In genomic region chr4:116649411-116649810, GRCm38 (mm10) we compare ENCODE assay signal across 9 mouse cellular contexts. TPM values are rescaled to one million over a fixed set of nuclear protein-coding genes. Genes with fewer than 3 reads are reported as not detected.
DNase-seq lines count a peak whose midpoint lies in the region; ATAC-seq lines count a peak whose summit lies in the region.
"Had no signal": no experiment of that assay in that cellular context is flagged by ENCODE, and none has a peak within 500 bp of the region (broad histone marks: within the 10 kb centered on the region; RNA-seq: fewer than 3 reads in every experiment).

No protein-coding gene starts in this region.

- ATAC-seq in heart, embryonic 12.5 days (ENCODE audit: insufficient number of reproducible peaks, low FRiP score), result no peak
- no peak for ATAC-seq in intestine, embryonic 16.5 days
- ATAC-seq in midbrain, embryonic 13.5 days, result no peak

- DNase-seq in heart, postnatal 25 days (ENCODE audit: low spot score), result no peak
- no peak for DNase-seq in embryonic facial prominence, embryonic 10.5 days (ENCODE audit: low spot score)
- no peak for DNase-seq in thymus, adult 18-20 months
- no peak for DNase-seq in left cerebral cortex, postnatal 25 days (ENCODE audit: low spot score in 2 of 2)
- DNase-seq in MN1 (ENCODE audit: low spot score), result no peak
- DNase-seq: heart, adult 2 months had no signal

- H3K9ac ChIP-seq in heart, embryonic 12.5 days, result no peak overlapping the region
- H3K9ac ChIP-seq in intestine, embryonic 16.5 days (ENCODE audit: low read depth, low read length), result no peak overlapping the region
- no peak overlapping the region for H3K9ac ChIP-seq in midbrain, embryonic 13.5 days (replicated peaks)

- WGBS in heart, embryonic 12.5 days, result 98% methylated on average over 2 of the region's 2 CpGs
- 95% methylated on average over 2 of the region's 2 CpGs for WGBS in embryonic facial prominence, embryonic 10.5 days
- WGBS in intestine, embryonic 16.5 days, result 90% methylated on average over 2 of the region's 2 CpGs
- 96% methylated on average over 2 of the region's 2 CpGs for WGBS in midbrain, embryonic 13.5 days

- H3K27ac ChIP-seq in heart, embryonic 12.5 days (ENCODE audit: poor library complexity, severe bottlenecking), result no peak overlapping the region
- no peak overlapping the region for H3K27ac ChIP-seq in embryonic facial prominence, embryonic 10.5 days (replicated peaks)
- H3K27ac ChIP-seq in intestine, embryonic 16.5 days (ENCODE audit: low read length), result 0 out of 2 replicates have a peak overlapping the region, but pooled peaks have one; percentile 53
- H3K27ac ChIP-seq in midbrain, embryonic 13.5 days, result no peak overlapping the region

- H3K4me3 ChIP-seq in heart, embryonic 12.5 days, result peak overlapping the region; percentile 89; the same call in 1 of the 2 replicates
- H3K4me3 ChIP-seq in embryonic facial prominence, embryonic 10.5 days, result peak overlapping the region; percentile 74
- H3K4me3 ChIP-seq in intestine, embryonic 16.5 days (ENCODE audit: low read length), result peak overlapping the region; percentile 82
- H3K4me3 ChIP-seq in midbrain, embryonic 13.5 days (replicated peaks), result peak overlapping the region; percentile 80

- intact Hi-C loops in heart, postnatal 25 days (cut with DNase I), result loop anchor here (5.0 to 10.0 kb wide), 2 partner anchors 53 to 135 kb away; no protein-coding TSS in a partner anchor
- intact Hi-C loops in left cerebral cortex, postnatal 25 days (cut with DNase I), result no loop called here

- peaks cover 47% of the 10 kb centered on the region for H3K4me1 ChIP-seq in heart, embryonic 12.5 days (replicated peaks)
- peaks cover 29% of the 10 kb centered on the region for H3K4me1 ChIP-seq in embryonic facial prominence, embryonic 10.5 days
- peaks cover 21% of the 10 kb centered on the region for H3K4me1 ChIP-seq in intestine, embryonic 16.5 days (ENCODE audit: control insufficient read depth, insufficient read depth, low read length)
- peaks cover 50% of the 10 kb centered on the region for H3K4me1 ChIP-seq in midbrain, embryonic 13.5 days (replicated peaks)

- H3K9me3 ChIP-seq in heart, embryonic 12.5 days (replicated peaks), result no peaks in the 10 kb centered on the region
- no peaks in the 10 kb centered on the region for H3K9me3 ChIP-seq in embryonic facial prominence, embryonic 10.5 days
- H3K9me3 ChIP-seq in intestine, embryonic 16.5 days (ENCODE audit: control insufficient read depth, low read length), result no peaks in the 10 kb centered on the region
- no peaks in the 10 kb centered on the region for H3K9me3 ChIP-seq in midbrain, embryonic 13.5 days

- H3K27me3 ChIP-seq in heart, embryonic 12.5 days (replicated peaks), result no peaks in the 10 kb centered on the region
- H3K27me3 ChIP-seq in embryonic facial prominence, embryonic 10.5 days (replicated peaks; ENCODE audit: low read depth, poor library complexity, severe bottlenecking), result no peaks in the 10 kb centered on the region
- H3K27me3 ChIP-seq in intestine, embryonic 16.5 days (replicated peaks; ENCODE audit: control insufficient read depth, insufficient read depth, low read length), result no peaks in the 10 kb centered on the region
- no peaks in the 10 kb centered on the region for H3K27me3 ChIP-seq in midbrain, embryonic 13.5 days

- peak overlapping the region; percentile 90 for H3K4me2 ChIP-seq in heart, embryonic 12.5 days
- H3K4me2 ChIP-seq in intestine, embryonic 16.5 days (ENCODE audit: low read depth, low read length), result peak overlapping the region; percentile 87
- H3K4me2 ChIP-seq in midbrain, embryonic 13.5 days (replicated peaks), result peak overlapping the region; percentile 86

- peaks cover 42% of the 10 kb centered on the region for H3K36me3 ChIP-seq in heart, embryonic 12.5 days
- peaks cover 58% of the 10 kb centered on the region for H3K36me3 ChIP-seq in embryonic facial prominence, embryonic 10.5 days (replicated peaks)
- peaks cover 5% of the 10 kb centered on the region; the same call in 1 of the 2 replicates for H3K36me3 ChIP-seq in intestine, embryonic 16.5 days (ENCODE audit: control insufficient read depth, insufficient read depth, low read length)
- peaks cover 27% of the 10 kb centered on the region for H3K36me3 ChIP-seq in midbrain, embryonic 13.5 days

RNA-seq across cellular contexts. Expression of gene Akr1a1, which starts 2.1 kb away (rescaled TPM):
- polyA plus RNA-seq in heart, embryonic 12.5 days (2016; fragmentation: Nextera tagmentation; extraction: Ambion mirVana), result 550 and 559 TPM in 2 replicates
- 100 to 1,000 TPM; 277 to 278 TPM for total RNA-seq in heart, postnatal 25 days (2021)
- 644 and 663 TPM in 2 replicates for polyA plus RNA-seq in embryonic facial prominence, embryonic 10.5 days (2016; fragmentation: Nextera tagmentation; extraction: Ambion mirVana)
- polyA plus RNA-seq in intestine, embryonic 16.5 days (2015; fragmentation: Nextera tagmentation; extraction: Ambion mirVana), result 928 and 934 TPM in 2 replicates
- polyA plus RNA-seq in midbrain, embryonic 13.5 days (2015; fragmentation: Nextera tagmentation; extraction: Ambion mirVana), result 613 and 617 TPM in 2 replicates
- 100 to 1,000 TPM; 396 to 420 TPM for total RNA-seq in left cerebral cortex, postnatal 25 days (2021)

RNA-seq across cellular contexts. Expression of gene Nasp, which starts 21.7 kb away (rescaled TPM):
- 116 and 121 TPM in 2 replicates for polyA plus RNA-seq in heart, embryonic 12.5 days (2016; fragmentation: Nextera tagmentation; extraction: Ambion mirVana)
- 10 to 100 TPM; 21.1 to 24.6 TPM for total RNA-seq in heart, postnatal 25 days (2021)
- polyA plus RNA-seq in embryonic facial prominence, embryonic 10.5 days (2016; fragmentation: Nextera tagmentation; extraction: Ambion mirVana), result 333 and 342 TPM in 2 replicates
- 74.0 and 89.8 TPM in 2 replicates for polyA plus RNA-seq in intestine, embryonic 16.5 days (2015; fragmentation: Nextera tagmentation; extraction: Ambion mirVana)
- 131 and 148 TPM in 2 replicates for polyA plus RNA-seq in midbrain, embryonic 13.5 days (2015; fragmentation: Nextera tagmentation; extraction: Ambion mirVana)
- total RNA-seq in left cerebral cortex, postnatal 25 days (2021), result 10 to 100 TPM; 32.3 to 36.8 TPM

RNA-seq across cellular contexts. Expression of gene Prdx1, which starts 35.9 kb away (rescaled TPM):
- polyA plus RNA-seq in heart, embryonic 12.5 days (2016; fragmentation: Nextera tagmentation; extraction: Ambion mirVana), result 963 and 983 TPM in 2 replicates
- total RNA-seq in heart, postnatal 25 days (2021), result 100 to 1,000 TPM; 429 to 473 TPM
- polyA plus RNA-seq in embryonic facial prominence, embryonic 10.5 days (2016; fragmentation: Nextera tagmentation; extraction: Ambion mirVana), result 1,415 and 1,463 TPM in 2 replicates
- polyA plus RNA-seq in intestine, embryonic 16.5 days (2015; fragmentation: Nextera tagmentation; extraction: Ambion mirVana), result 1,384 and 1,485 TPM in 2 replicates
- 516 and 536 TPM in 2 replicates for polyA plus RNA-seq in midbrain, embryonic 13.5 days (2015; fragmentation: Nextera tagmentation; extraction: Ambion mirVana)
- 100 to 1,000 TPM; 158 to 160 TPM for total RNA-seq in left cerebral cortex, postnatal 25 days (2021)

RNA-seq across cellular contexts. Expression of gene Ccdc17, which starts 53.0 kb away (rescaled TPM):
- polyA plus RNA-seq in heart, embryonic 12.5 days (2016; fragmentation: Nextera tagmentation; extraction: Ambion mirVana), result 3.1 and 3.4 TPM in 2 replicates
- 1 to 10 TPM; 3.0 to 4.2 TPM for total RNA-seq in heart, postnatal 25 days (2021)
- 1.6 and 1.7 TPM in 2 replicates for polyA plus RNA-seq in embryonic facial prominence, embryonic 10.5 days (2016; fragmentation: Nextera tagmentation; extraction: Ambion mirVana)
- 6.1 and 6.4 TPM in 2 replicates for polyA plus RNA-seq in intestine, embryonic 16.5 days (2015; fragmentation: Nextera tagmentation; extraction: Ambion mirVana)
- polyA plus RNA-seq in midbrain, embryonic 13.5 days (2015; fragmentation: Nextera tagmentation; extraction: Ambion mirVana), result 5.8 and 5.9 TPM in 2 replicates
- total RNA-seq in left cerebral cortex, postnatal 25 days (2021), result 1 to 10 TPM; 5.0 to 5.5 TPM

RNA-seq across cellular contexts. Expression of gene Mmachc, which starts 58.8 kb away (rescaled TPM):
- polyA plus RNA-seq in heart, embryonic 12.5 days (2016; fragmentation: Nextera tagmentation; extraction: Ambion mirVana), result 31.8 and 34.5 TPM in 2 replicates
- total RNA-seq in heart, postnatal 25 days (2021), result 10 to 100 TPM; 57.6 TPM
- polyA plus RNA-seq in embryonic facial prominence, embryonic 10.5 days (2016; fragmentation: Nextera tagmentation; extraction: Ambion mirVana), result 39.8 and 40.8 TPM in 2 replicates
- polyA plus RNA-seq in intestine, embryonic 16.5 days (2015; fragmentation: Nextera tagmentation; extraction: Ambion mirVana), result 20.7 and 22.7 TPM in 2 replicates
- polyA plus RNA-seq in midbrain, embryonic 13.5 days (2015; fragmentation: Nextera tagmentation; extraction: Ambion mirVana), result 29.6 and 29.8 TPM in 2 replicates
- 10 to 100 TPM; 16.2 to 17.1 TPM for total RNA-seq in left cerebral cortex, postnatal 25 days (2021)
